In the genomic region with DNA sequence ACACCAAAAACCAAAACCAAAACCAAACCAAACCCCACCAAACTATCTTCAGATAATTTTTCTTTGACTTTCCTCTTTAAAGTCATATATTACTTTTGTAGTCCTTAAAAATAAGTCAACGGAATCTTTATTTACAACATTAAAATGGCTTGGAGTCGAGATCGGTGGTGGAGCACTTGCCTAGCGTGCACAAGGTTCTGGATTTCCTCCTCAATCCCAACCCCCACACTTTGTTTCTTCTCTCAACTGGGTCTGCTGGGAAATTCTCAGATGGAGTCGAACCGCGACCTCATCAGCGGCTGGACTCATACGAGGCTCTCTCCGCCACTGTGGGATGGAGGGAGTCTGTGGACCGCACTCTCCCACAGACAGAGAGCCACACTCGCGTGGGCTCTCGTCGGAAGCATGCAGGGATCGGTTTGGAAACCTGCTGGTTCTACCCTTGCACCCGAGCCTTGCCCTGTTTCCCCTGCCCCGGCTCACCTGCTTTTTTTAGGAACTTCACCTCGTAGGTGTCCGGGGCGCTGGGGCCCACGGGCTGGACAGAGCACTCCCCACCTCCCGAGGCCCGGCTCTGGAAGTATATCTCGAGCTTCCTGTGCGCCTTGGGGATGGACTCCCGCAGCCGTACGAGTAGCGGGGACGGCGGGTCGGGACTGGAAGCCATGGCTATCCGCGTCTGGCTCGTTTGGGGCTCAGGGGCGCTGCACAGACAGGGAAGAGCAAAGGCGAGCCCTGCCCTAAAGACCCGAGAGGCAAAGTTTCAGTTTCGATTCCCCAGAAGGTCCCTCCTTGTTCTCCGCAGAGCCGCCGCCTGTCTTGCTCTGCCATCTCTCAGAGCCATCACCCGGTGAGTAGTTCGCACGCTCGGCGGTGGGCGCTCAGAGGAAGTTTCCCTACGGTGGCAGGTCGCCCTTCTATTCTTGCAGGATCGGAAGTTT, we compare ENCODE assay signal across 8 mouse cellular contexts. TPM values are rescaled to one million over a fixed set of nuclear protein-coding genes. Genes with fewer than 3 reads are reported as not detected.
A peak's percentile ranks its signal among the peaks of the same experiment; 100 is the strongest.
DNase-seq lines count a peak whose midpoint lies in the region; ATAC-seq and TF ChIP-seq lines count a peak whose summit lies in the region.

Gene Parp9 (plus strand): TSS at position 260 of the 941 bp plus-strand sequence.
Gene Dtx3l (minus strand): TSS at position 941 of the 941 bp plus-strand sequence.

- H3K9ac ChIP-seq in embryonic facial prominence, embryonic 15.5 days: peak within 1 kb of the TSS; percentile 41
- H3K9ac ChIP-seq in kidney, embryonic 14.5 days (ENCODE audit: low read depth, low read length): peak within 1 kb of the TSS; percentile 65
- peak within 1 kb of the TSS; percentile 81 for H3K9ac ChIP-seq in liver, embryonic 12.5 days

- TF ChIP-seq POLR2A in bone marrow, adult 2 months (IDR thresholded peaks at IDR 0.05; ENCODE audit: borderline replicate concordance, control insufficient read depth, low read depth, low read length): peak; percentile 75
- peak; percentile 18 for TF ChIP-seq POLR2A in myocyte (IDR thresholded peaks at IDR 0.05; ENCODE audit: insufficient read length, low read depth)

- WGBS in bone marrow, adult 2 months: under 1% methylated on average over 52 of the region's 52 CpGs
- WGBS in embryonic facial prominence, embryonic 15.5 days: 2% methylated on average over 52 of the region's 52 CpGs
- 1% methylated on average over 52 of the region's 52 CpGs for WGBS in heart, embryonic 10.5 days
- 2% methylated on average over 52 of the region's 52 CpGs for whole genome bisulfite sequencing in kidney, embryonic 14.5 days
- WGBS in liver, embryonic 12.5 days (ENCODE audit: insufficient replicate concordance): 1% methylated on average over 52 of the region's 52 CpGs

- no peaks in the 10 kb centered on the region for H3K36me3 ChIP-seq in embryonic facial prominence, embryonic 15.5 days
- 0 out of 2 replicates have a peak, but pooled peaks cover 3% of the 10 kb centered on the region for H3K36me3 ChIP-seq in heart, embryonic 10.5 days
- H3K36me3 ChIP-seq in kidney, embryonic 14.5 days (ENCODE audit: control insufficient read depth, insufficient read depth, low read length): no peaks in the 10 kb centered on the region
- H3K36me3 ChIP-seq in liver, embryonic 12.5 days: peaks cover 4% of the 10 kb centered on the region; the same call in 1 of the 2 replicates
- no peaks in the 10 kb centered on the region for H3K36me3 ChIP-seq in myocyte (ENCODE audit: control insufficient read depth, insufficient read depth)

- H3K27me3 ChIP-seq in embryonic facial prominence, embryonic 15.5 days: no peaks in the 10 kb centered on the region
- 0 out of 2 replicates have a peak, but pooled peaks cover 13% of the 10 kb centered on the region for H3K27me3 ChIP-seq in heart, embryonic 10.5 days (ENCODE audit: insufficient read depth, poor library complexity, severe bottlenecking)
- H3K27me3 ChIP-seq in kidney, embryonic 14.5 days (ENCODE audit: control insufficient read depth, insufficient read depth, low read length): no peaks in the 10 kb centered on the region
- H3K27me3 ChIP-seq in liver, embryonic 12.5 days (replicated peaks): no peaks in the 10 kb centered on the region
- H3K27me3 ChIP-seq in myocyte (ENCODE audit: control insufficient read depth, insufficient read depth, insufficient read length): no peaks in the 10 kb centered on the region

- TF ChIP-seq CTCF in bone marrow, adult 2 months (IDR thresholded peaks at IDR 0.05; ENCODE audit: control insufficient read depth, insufficient read depth, low read length): no peak

- no peaks in the 10 kb centered on the region for H3K79me2 ChIP-seq in myocyte (ENCODE audit: control insufficient read depth, insufficient read depth)

- H3K4me3 ChIP-seq in bone marrow, adult 2 months (replicated peaks; ENCODE audit: control insufficient read depth, low read depth, low read length): peak within 1 kb of the TSS; percentile 90
- peak within 1 kb of the TSS; percentile 69 for H3K4me3 ChIP-seq in embryonic facial prominence, embryonic 15.5 days (replicated peaks)
- peak within 1 kb of the TSS; percentile 78 for H3K4me3 ChIP-seq in heart, embryonic 10.5 days
- peak within 1 kb of the TSS; percentile 58 for H3K4me3 ChIP-seq in kidney, embryonic 14.5 days (ENCODE audit: low read length)
- H3K4me3 ChIP-seq in liver, embryonic 12.5 days: peak within 1 kb of the TSS; percentile 86
- H3K4me3 ChIP-seq in myocyte: peak within 1 kb of the TSS; percentile 75

- peak within 1 kb of the TSS; percentile 92 for H3K27ac ChIP-seq in bone marrow, adult 2 months (ENCODE audit: control insufficient read depth, insufficient read depth, low read depth, low read length, poor library complexity)
- H3K27ac ChIP-seq in embryonic facial prominence, embryonic 15.5 days (replicated peaks): peak within 1 kb of the TSS; percentile 58
- peak within 1 kb of the TSS; percentile 86 for H3K27ac ChIP-seq in heart, embryonic 10.5 days
- H3K27ac ChIP-seq in kidney, embryonic 14.5 days (ENCODE audit: low read depth, low read length): no peak within 1 kb of the TSS
- H3K27ac ChIP-seq in liver, embryonic 12.5 days: peak within 1 kb of the TSS; percentile 61

- H3K4me2 ChIP-seq in embryonic facial prominence, embryonic 15.5 days (replicated peaks): peak within 1 kb of the TSS; percentile 82
- H3K4me2 ChIP-seq in kidney, embryonic 14.5 days (replicated peaks; ENCODE audit: low read depth, low read length): peak within 1 kb of the TSS; percentile 86
- H3K4me2 ChIP-seq in liver, embryonic 12.5 days: peak within 1 kb of the TSS; percentile 92
- peak within 1 kb of the TSS; percentile 86 for H3K4me2 ChIP-seq in myocyte (ENCODE audit: low read depth)

- peak within 1 kb of the TSS; percentile 8 for H3ac ChIP-seq in myocyte (ENCODE audit: control insufficient read depth, insufficient read length)

- no peaks in the 10 kb centered on the region; the same call in 1 of the 2 replicates for H3K4me1 ChIP-seq in bone marrow, adult 2 months (ENCODE audit: control insufficient read depth, insufficient read depth, low read length)
- 0 out of 2 replicates have a peak, but pooled peaks cover 7% of the 10 kb centered on the region for H3K4me1 ChIP-seq in embryonic facial prominence, embryonic 15.5 days
- H3K4me1 ChIP-seq in heart, embryonic 10.5 days: peaks cover 5% of the 10 kb centered on the region; the same call in 1 of the 2 replicates
- no peaks in the 10 kb centered on the region for H3K4me1 ChIP-seq in kidney, embryonic 14.5 days (ENCODE audit: control insufficient read depth, insufficient read depth, low read length)
- H3K4me1 ChIP-seq in liver, embryonic 12.5 days: peaks cover 15% of the 10 kb centered on the region

- ATAC-seq in embryonic facial prominence, embryonic 15.5 days (ENCODE audit: insufficient number of reproducible peaks, low FRiP score, low TSS enrichment, low read depth): peak; percentile 56; the same call in 1 of the 2 replicates
- ATAC-seq in kidney, embryonic 14.5 days (ENCODE audit: low FRiP score, low TSS enrichment): peak; percentile 66
- ATAC-seq in liver, embryonic 12.5 days: peak; percentile 81

- no peaks in the 10 kb centered on the region for H3K9me3 ChIP-seq in embryonic facial prominence, embryonic 15.5 days (replicated peaks)
- H3K9me3 ChIP-seq in heart, embryonic 10.5 days: no peaks in the 10 kb centered on the region
- no peaks in the 10 kb centered on the region for H3K9me3 ChIP-seq in kidney, embryonic 14.5 days (ENCODE audit: control insufficient read depth, low read length)
- no peaks in the 10 kb centered on the region for H3K9me3 ChIP-seq in liver, embryonic 12.5 days (replicated peaks)

- DNase-seq in B cell, adult 2 months: peak; percentile 76 to 79
- DNase-seq in heart, embryonic 10.5 days (ENCODE audit: low spot score): peak; percentile 86
- peak; percentile 66 to 84 for DNase-seq in spleen, postnatal 4 days (ENCODE audit: low spot score in 2 of 2)

TF ChIP-seq in myocyte, 11 proteins besides CTCF, POLR2A, EP300 and RAD21:
- TF ChIP-seq MYOD1 (IDR thresholded peaks at IDR 0.05; ENCODE audit: control insufficient read depth in 1 of 3, insufficient read length in 2 of 3, low read depth in 2 of 3): no peak
- TF ChIP-seq MYOG (IDR thresholded peaks at IDR 0.05; ENCODE audit: control insufficient read depth in 1 of 3, insufficient read depth in 1 of 3, insufficient read length in 2 of 3, low read depth in 2 of 3): no peak
- no peak for TF ChIP-seq E2F4 (IDR thresholded peaks at IDR 0.05; ENCODE audit: insufficient read depth)
- TF ChIP-seq TCF3 (IDR thresholded peaks at IDR 0.05; ENCODE audit: insufficient read length, low read depth): no peak
- TF ChIP-seq POLR2AphosphoS2 (IDR thresholded peaks at IDR 0.05; ENCODE audit: insufficient read length, low read depth): no peak
- no peak for TF ChIP-seq MAX (IDR thresholded peaks at IDR 0.05; ENCODE audit: low read depth)
- no peak for TF ChIP-seq TCF12 (IDR thresholded peaks at IDR 0.05; ENCODE audit: insufficient read depth, poor library complexity, severe bottlenecking)
- no peak for TF ChIP-seq CEBPB (IDR thresholded peaks at IDR 0.05; ENCODE audit: insufficient read depth, poor library complexity, severe bottlenecking)
- TF ChIP-seq SRF (IDR thresholded peaks at IDR 0.05; ENCODE audit: control insufficient read depth, insufficient read length, low read depth): no peak
- no peak for TF ChIP-seq USF1 (IDR thresholded peaks at IDR 0.05; ENCODE audit: low read depth)
- no peak for TF ChIP-seq REST (IDR thresholded peaks at IDR 0.05; ENCODE audit: insufficient read depth, insufficient read length)

RNA-seq across cellular contexts. Expression of gene Parp9, which starts in this region (rescaled TPM):
- 18.7 and 19.6 TPM in 2 replicates for polyA plus RNA-seq in bone marrow, adult 2 months (2011; ENCODE audit: insufficient read depth, insufficient read length, low replicate concordance, missing spikeins)
- 6.9 and 7.3 TPM in 2 replicates for polyA plus RNA-seq in embryonic facial prominence, embryonic 15.5 days (2015; fragmentation: Nextera tagmentation; extraction: Ambion mirVana)
- polyA plus RNA-seq in heart, embryonic 10.5 days (2016; fragmentation: Nextera tagmentation; extraction: Ambion mirVana): 1.9 and 4.2 TPM in 2 replicates
- 1.8 and 3.2 TPM in 2 replicates for polyA plus RNA-seq in kidney, embryonic 14.5 days (2014; fragmentation: Nextera tagmentation; extraction: Ambion mirVana)
- 5.7 and 5.8 TPM in 2 replicates for polyA plus RNA-seq in liver, embryonic 12.5 days (2016; fragmentation: Nextera tagmentation; extraction: Ambion mirVana)
- 1.2 TPM for polyA plus RNA-seq in myocyte (2012; fragmentation: generic; extraction: Trizol)

RNA-seq across cellular contexts. Expression of gene Dtx3l, which starts in this region (rescaled TPM):
- polyA plus RNA-seq in bone marrow, adult 2 months (2011; ENCODE audit: insufficient read depth, insufficient read length, low replicate concordance, missing spikeins): 5.5 and 9.2 TPM in 2 replicates
- polyA plus RNA-seq in embryonic facial prominence, embryonic 15.5 days (2015; fragmentation: Nextera tagmentation; extraction: Ambion mirVana): 3.8 and 3.9 TPM in 2 replicates
- 2.0 and 2.9 TPM in 2 replicates for polyA plus RNA-seq in heart, embryonic 10.5 days (2016; fragmentation: Nextera tagmentation; extraction: Ambion mirVana)
- polyA plus RNA-seq in kidney, embryonic 14.5 days (2014; fragmentation: Nextera tagmentation; extraction: Ambion mirVana): 1.7 and 3.2 TPM in 2 replicates
- polyA plus RNA-seq in liver, embryonic 12.5 days (2016; fragmentation: Nextera tagmentation; extraction: Ambion mirVana): 3.4 and 3.5 TPM in 2 replicates
- 0.83 TPM for polyA plus RNA-seq in myocyte (2012; fragmentation: generic; extraction: Trizol)
